Mouse (Mus musculus): ENCODE data around the gene 6030408B16Rik. TPM values are rescaled to one million over a fixed set of nuclear protein-coding genes. Genes with fewer than 3 reads are reported as not detected.

The 6030408B16Rik gene
- polyA plus RNA-seq, 1 experiment from 2014 or later: 4.1 TPM

DNA sequence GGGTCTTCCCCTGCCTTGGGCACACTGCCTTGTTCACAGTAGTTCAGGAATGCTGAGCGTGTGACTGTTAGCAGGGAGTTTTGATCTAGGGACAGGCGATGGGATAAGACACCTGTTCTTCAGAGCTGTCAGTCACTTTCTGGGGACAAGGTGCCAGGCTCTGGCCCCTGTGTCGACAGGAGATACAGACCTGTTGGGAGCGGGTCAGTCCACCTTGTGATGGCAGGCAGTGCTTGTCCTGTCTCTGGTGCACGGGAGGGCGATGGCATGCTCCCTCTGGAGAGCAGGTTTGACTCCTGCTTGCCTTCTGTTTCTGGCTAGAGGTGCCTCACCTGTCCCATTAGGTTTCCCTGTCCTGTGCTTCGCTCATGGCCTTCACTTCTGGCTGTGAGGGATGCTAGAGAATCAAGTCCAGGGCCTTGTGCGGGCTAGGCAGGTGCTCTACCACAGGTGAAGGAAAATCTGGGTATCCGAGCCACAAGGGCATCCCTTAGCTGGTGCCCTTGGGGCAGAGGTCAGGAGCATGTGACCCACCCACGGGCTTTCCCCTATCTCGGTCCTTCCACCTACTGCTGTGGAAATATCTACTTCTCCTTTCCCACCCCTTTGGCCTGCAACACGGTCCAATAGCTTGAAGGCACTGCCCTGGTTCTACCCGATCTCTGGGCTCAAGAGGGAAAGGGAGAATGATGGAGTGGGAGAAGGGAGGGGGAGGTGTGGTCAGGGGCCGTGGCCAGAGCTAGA lies 36.4 kb upstream of the 6030408B16Rik start:
- peaks cover 27% of the 10 kb centered on the region for H3K4me1 ChIP-seq (replicated peaks)
- WGBS: 78% methylated on average over 14 of the region's 14 CpGs
- no peak overlapping the region for H3K4me3 ChIP-seq (replicated peaks)
- no peaks in the 10 kb centered on the region for H3K36me3 ChIP-seq
- H3K9ac ChIP-seq: no peak overlapping the region
- H3K4me2 ChIP-seq (replicated peaks): no peak overlapping the region
- no peaks in the 10 kb centered on the region for H3K27me3 ChIP-seq (replicated peaks)
- H3K27ac ChIP-seq: no peak overlapping the region
- ATAC-seq: no peak
- H3K9me3 ChIP-seq: no peaks in the 10 kb centered on the region

DNA sequence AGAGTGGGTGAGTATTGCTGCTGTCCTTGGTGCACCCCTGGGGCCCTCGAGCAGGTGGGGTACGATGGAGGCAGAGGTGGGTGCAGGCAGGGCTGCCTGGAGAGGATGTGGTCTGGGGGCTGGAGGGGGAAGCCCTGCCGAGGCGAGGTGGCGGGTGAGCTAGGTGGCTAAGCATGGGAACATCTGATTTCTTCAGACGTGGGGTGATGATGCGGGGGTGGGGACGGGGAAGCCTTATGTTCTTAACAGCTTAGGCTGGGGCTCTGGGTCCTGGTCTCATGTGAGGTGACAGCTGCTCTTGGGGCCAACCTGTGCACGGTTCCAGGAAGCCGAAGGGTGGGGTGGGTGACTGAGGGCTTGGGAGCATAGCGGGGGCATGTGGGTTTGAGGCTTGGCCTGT lies 34.6 kb upstream of the 6030408B16Rik start:
- peaks cover 38% of the 10 kb centered on the region for H3K4me1 ChIP-seq (replicated peaks)
- H3K36me3 ChIP-seq: no peaks in the 10 kb centered on the region
- no peak overlapping the region for H3K4me2 ChIP-seq (replicated peaks)
- H3K27ac ChIP-seq: no peak overlapping the region
- no peaks in the 10 kb centered on the region for H3K9me3 ChIP-seq
- WGBS: 84% methylated on average over 11 of the region's 11 CpGs
- no peak overlapping the region for H3K9ac ChIP-seq
- ATAC-seq: no peak
- no peaks in the 10 kb centered on the region for H3K27me3 ChIP-seq (replicated peaks)
- no peak overlapping the region for H3K4me3 ChIP-seq (replicated peaks)

DNA sequence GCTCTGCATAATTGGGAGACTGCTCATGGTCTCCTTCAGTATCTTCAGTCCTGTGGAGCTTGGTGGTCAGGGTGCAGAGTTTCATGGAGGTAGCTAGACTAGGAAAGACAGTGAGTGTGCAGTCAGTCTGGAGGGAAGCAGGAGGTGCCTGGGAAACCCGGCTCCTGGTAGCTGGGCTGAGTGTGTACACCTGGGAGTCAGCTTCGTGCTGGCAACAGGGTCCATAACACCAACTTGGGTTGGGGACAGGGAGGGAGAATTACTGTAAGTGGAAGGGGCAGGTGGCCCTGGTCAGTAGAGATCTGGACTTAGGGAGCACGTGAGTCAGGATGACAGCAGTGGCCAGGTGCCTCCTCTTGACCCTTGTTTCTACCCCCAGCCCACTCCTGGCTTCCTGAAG lies 33.1 kb upstream of the 6030408B16Rik start:
- Histone ChIP-seq H3K36me3 (no peaks in the 10 kb centered on the region), H3K4me1 (replicated peaks) (peaks cover 30% of the 10 kb centered on the region), H3K4me2 (replicated peaks) (no peak overlapping the region), H3K27ac (peak overlapping the region; percentile 89), H3K9ac (no peak overlapping the region), H3K27me3 (replicated peaks) (no peaks in the 10 kb centered on the region), H3K4me3 (replicated peaks) (no peak overlapping the region), H3K9me3 (no peaks in the 10 kb centered on the region)
- ATAC-seq: no peak
- 70% methylated on average over 3 of the region's 3 CpGs for WGBS

DNA sequence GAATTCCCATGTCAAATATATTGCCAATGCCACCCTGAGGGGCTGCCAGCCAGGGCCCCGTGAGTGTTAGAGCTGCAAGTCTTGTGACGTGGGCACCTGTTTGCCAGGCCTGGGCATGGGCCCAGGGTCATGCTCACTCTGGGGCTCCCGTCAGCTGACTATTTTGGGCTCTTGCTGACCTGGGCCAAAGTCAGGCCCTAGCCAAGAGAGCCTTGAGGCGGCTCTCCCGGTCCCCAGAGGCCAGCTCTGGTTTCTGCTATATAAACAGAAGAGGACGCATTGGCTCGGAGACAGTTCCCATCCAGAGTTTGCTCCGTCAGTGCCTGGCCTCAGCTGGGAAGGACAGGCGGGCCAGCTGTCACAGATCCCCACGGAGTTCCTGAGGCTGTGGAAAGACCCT lies 32.6 kb upstream of the 6030408B16Rik start:
- no peak for ATAC-seq
- H3K27me3 ChIP-seq (replicated peaks): no peaks in the 10 kb centered on the region
- peaks cover 29% of the 10 kb centered on the region for H3K4me1 ChIP-seq (replicated peaks)
- WGBS: 38% methylated on average over 10 of the region's 10 CpGs
- H3K36me3 ChIP-seq: no peaks in the 10 kb centered on the region
- 0 out of 2 replicates have a peak overlapping the region, but pooled peaks have one; percentile 5 for H3K4me2 ChIP-seq (replicated peaks)
- H3K9me3 ChIP-seq: no peaks in the 10 kb centered on the region
- peak overlapping the region; percentile 89 for H3K27ac ChIP-seq
- H3K9ac ChIP-seq: no peak overlapping the region
- no peak overlapping the region for H3K4me3 ChIP-seq (replicated peaks)

DNA sequence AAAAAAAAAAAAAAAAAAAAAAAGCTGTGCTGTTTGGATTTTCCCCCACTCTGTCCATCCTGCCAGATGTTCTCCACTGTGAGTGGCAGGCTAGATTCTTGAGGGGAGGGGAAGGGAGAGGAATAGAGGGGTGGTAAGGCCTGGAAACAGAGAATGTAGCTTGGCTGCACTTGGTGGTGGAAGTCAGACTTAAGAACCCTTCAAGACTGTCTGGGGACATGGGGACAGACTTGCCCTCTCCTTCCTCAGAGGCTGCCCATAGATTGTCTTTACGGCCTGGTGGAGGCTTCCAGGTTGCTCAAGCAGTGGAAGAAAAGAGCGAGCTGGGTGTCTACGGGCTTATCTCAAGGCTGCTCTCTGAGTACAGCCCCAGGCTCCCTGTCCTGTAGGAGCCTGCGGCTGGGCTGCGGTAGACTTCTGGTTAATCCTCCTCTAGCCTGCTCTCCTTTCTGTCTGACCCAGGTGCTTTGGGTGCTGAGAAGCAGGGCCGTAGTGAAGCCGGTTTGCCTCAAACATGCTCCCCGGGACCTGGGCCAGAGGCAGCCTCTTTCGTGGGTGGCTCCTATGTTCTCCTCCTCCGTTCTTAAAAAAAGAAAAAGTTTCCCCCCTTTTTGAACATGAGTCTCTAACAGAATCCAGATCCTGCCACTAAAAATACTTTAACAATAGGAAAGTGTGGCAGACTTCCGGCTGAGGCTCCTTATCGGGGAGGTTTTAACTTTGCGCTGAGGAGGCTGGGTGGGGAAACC lies 32.0 kb upstream of the 6030408B16Rik start:
- Histone ChIP-seq H3K27ac (peak overlapping the region; percentile 89), H3K4me3 (replicated peaks) (no peak overlapping the region), H3K9ac (no peak overlapping the region), H3K9me3 (no peaks in the 10 kb centered on the region), H3K36me3 (no peaks in the 10 kb centered on the region), H3K27me3 (replicated peaks) (no peaks in the 10 kb centered on the region), H3K4me1 (replicated peaks) (peaks cover 34% of the 10 kb centered on the region), H3K4me2 (replicated peaks) (peak overlapping the region; percentile 15; the same call in 1 of the 2 replicates)
- WGBS: 39% methylated on average over 13 of the region's 13 CpGs
- ATAC-seq: 0 out of 2 replicates have a peak, but pooled peaks have one; percentile 36

DNA sequence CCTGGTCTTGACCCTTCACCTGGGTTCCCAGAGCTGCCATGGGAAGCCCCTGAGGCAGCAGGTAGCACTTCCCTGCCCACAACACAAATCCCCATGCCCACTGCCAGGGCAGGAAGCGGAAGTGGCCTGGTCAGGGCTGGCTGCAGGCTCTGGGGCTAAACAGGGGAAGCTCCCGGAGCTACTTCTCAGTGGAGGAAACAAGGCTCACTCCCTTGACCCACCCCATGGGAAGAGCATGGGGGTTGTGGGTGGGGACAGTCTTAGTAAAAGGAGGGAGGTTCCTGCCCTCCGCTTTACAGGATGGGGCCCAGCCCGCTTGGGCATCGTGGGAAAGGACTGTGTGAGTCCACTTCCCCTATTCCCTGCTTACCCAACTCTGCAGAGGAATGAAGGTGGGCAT lies 30.5 kb upstream of the 6030408B16Rik start:
- H3K4me1 ChIP-seq (replicated peaks): peaks cover 46% of the 10 kb centered on the region
- no peak for ATAC-seq
- no peak overlapping the region for H3K27ac ChIP-seq

DNA sequence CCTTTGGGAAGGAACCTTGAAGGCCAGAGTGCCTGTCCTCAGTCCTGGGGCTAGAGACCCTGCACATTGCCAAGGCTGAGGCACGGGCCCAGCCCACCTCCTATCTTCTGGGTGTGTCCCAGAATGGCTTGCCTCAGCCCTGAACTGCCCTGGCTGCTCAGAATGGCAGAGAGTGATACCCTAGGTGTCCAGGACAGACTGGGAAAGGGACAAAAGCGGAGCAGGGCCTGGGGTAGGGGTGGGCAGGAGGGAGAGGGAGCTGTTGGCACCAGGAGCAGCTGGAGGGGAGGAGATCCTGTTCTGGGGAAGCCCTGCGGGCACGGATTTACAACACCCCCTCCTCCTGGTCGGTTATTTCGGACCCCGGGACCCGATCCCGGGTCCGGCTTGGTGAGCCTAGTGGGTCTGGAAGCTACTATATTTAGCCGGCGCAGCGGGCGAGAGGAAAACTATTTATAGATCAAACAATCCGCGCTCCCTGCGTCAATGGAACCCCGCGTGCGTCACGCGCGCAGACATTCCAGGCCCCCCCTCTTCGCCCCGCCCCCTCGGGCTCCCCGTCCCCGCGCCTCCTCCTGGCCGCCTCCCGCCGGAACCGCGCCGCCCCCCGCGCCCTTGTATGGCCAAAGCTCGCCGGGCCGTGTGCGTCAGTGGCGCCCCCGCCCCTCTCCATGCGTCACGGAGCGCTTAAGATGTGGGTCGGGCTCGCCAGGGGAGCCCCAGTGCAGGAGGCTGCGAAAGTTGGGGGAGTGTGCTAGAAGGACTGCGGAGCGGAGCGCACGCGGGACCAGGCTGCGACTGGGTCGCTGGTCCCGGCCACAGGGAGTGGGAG lies 26.7 kb upstream of the 6030408B16Rik start:
- 0 out of 2 replicates have a peak, but pooled peaks cover 6% of the 10 kb centered on the region for H3K36me3 ChIP-seq
- H3K4me2 ChIP-seq (replicated peaks): peak overlapping the region; percentile 96
- no peaks in the 10 kb centered on the region for H3K9me3 ChIP-seq
- peak; percentile 91 for ATAC-seq
- H3K4me1 ChIP-seq (replicated peaks): peaks cover 35% of the 10 kb centered on the region
- no peaks in the 10 kb centered on the region for H3K27me3 ChIP-seq (replicated peaks)
- H3K27ac ChIP-seq: peak overlapping the region; percentile 67
- peak overlapping the region; percentile 55 for H3K9ac ChIP-seq
- peak overlapping the region; percentile 55 for H3K4me3 ChIP-seq (replicated peaks)
- WGBS: 1% methylated on average over 46 of the region's 57 CpGs

More for the DNA sequence above, 30.5 kb upstream of the 6030408B16Rik start:
- Histone ChIP-seq H3K4me2 (replicated peaks) (no peak overlapping the region), H3K9me3 (no peaks in the 10 kb centered on the region), H3K4me3 (replicated peaks) (no peak overlapping the region), H3K36me3 (no peaks in the 10 kb centered on the region), H3K9ac (no peak overlapping the region), H3K27me3 (replicated peaks) (no peaks in the 10 kb centered on the region)
- WGBS: 54% methylated on average over 5 of the region's 5 CpGs

DNA sequence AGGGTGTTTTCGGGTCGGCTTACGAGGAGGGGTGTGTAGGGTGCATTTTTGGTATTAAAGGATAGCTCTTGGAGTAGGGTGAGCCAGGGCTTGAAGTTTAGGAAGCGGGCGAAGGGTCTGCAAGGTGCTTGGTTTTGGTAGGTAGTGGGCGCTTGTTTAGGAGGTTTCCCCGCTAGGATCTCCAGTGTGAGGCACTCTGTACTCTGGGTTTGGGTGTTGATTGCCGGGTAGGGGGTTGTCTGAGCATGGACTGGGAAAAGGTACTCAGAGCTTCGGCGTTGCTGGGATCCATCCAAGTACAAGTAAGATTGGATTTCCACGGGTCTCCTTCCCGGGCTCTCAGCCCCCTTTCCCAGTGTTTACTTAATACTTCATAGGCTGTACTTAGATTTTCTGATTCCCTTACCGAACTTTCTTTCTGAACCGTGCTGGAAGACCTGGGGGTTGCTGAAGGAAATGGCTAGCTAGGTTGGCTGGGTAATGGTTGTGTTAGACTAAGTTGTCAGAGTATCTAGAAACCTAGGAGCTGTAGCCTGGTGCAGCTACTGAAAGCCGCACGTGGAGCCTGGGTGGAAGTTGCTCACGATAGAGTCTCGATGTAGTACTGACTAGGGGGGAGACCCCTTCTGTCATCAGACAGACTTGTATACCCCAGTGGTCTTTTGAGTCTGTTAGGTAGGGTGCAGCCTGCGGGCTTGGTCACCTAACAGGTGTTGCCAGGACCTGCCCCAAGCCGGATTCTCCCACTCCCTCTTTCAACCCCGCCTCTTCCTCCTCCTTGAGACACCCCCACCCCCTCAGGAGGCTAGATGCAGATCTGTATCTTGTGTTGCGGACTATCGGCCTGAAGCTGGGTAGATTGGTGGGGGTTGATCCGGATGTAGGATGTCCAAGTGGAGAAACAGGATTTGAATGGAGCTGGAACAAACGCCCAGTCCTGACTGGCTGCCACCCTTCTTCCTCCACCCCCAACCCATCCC lies 25.7 kb upstream of the 6030408B16Rik start:
- peak; percentile 6 for ATAC-seq
- H3K9ac ChIP-seq: peak overlapping the region; percentile 55

DNA sequence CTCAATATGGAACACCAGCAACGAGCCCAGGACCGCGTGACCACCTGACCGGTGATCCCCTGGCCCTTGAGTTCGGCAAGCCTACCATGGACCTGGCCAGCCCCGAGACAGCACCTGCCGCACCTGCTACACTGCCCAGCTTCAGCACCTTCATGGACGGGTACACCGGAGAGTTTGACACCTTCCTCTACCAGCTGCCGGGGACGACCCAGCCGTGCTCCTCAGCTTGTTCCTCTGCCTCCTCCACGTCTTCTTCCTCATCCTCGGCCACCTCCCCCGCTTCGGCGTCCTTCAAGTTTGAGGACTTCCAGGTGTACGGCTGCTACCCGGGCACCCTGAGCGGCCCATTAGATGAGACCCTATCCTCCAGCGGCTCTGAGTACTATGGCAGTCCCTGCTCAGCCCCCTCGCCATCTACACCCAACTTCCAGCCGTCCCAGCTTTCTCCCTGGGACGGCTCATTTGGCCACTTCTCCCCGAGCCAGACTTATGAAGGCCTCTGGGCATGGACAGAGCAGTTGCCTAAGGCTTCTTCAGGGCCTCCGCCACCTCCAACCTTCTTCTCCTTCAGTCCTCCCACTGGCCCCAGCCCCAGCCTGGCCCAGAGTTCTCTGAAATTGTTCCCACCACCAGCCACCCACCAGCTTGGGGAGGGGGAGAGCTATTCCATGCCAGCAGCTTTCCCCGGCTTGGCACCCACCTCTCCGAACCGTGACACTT lies 22.8 kb upstream of the 6030408B16Rik start:
- H3K27me3 ChIP-seq (replicated peaks): no peaks in the 10 kb centered on the region
- H3K9me3 ChIP-seq: no peaks in the 10 kb centered on the region
- no peak overlapping the region for H3K27ac ChIP-seq
- H3K9ac ChIP-seq: no peak overlapping the region
- H3K4me3 ChIP-seq (replicated peaks): no peak overlapping the region
- whole genome bisulfite sequencing: 89% methylated on average over 29 of the region's 29 CpGs
- ATAC-seq: no peak
- peaks cover 18% of the 10 kb centered on the region; the same call in 1 of the 2 replicates for H3K36me3 ChIP-seq
- peaks cover 26% of the 10 kb centered on the region for H3K4me1 ChIP-seq (replicated peaks)
- H3K4me2 ChIP-seq (replicated peaks): no peak overlapping the region

More for the DNA sequence above, 25.7 kb upstream of the 6030408B16Rik start:
- Histone ChIP-seq H3K27ac (peak overlapping the region; percentile 67), H3K36me3 (0 out of 2 replicates have a peak, but pooled peaks cover 9% of the 10 kb centered on the region), H3K27me3 (replicated peaks) (no peaks in the 10 kb centered on the region), H3K4me3 (replicated peaks) (peak overlapping the region; percentile 55), H3K4me2 (replicated peaks) (peak overlapping the region; percentile 96), H3K9me3 (no peaks in the 10 kb centered on the region), H3K4me1 (replicated peaks) (peaks cover 29% of the 10 kb centered on the region)
- 2% methylated on average over 25 of the region's 25 CpGs for WGBS

DNA sequence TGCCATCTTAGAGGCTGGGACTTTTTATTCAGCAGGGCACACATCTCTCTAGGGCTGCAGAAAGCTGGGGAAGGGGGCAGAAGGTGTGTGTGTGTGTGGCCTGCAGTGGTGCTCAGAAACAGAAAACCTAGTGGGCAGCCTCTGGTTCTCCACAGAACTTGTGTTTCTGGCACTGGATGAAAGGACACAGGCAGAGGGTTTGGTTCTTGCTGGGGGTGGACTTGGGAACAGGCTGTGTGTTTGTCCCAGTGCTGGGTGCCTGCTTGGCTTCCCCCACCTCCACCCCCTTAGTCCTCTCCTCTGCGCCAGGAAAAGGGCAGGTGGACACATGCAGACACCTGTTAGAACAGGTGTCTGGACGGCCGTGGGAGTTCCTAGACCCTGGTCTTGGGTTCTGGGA lies 21.9 kb upstream of the 6030408B16Rik start:
- no peaks in the 10 kb centered on the region for H3K27me3 ChIP-seq (replicated peaks)
- no peak overlapping the region for H3K27ac ChIP-seq
- H3K4me1 ChIP-seq (replicated peaks): peaks cover 20% of the 10 kb centered on the region
- H3K4me3 ChIP-seq (replicated peaks): no peak overlapping the region
- H3K36me3 ChIP-seq: peaks cover 18% of the 10 kb centered on the region; the same call in 1 of the 2 replicates
- no peaks in the 10 kb centered on the region for H3K9me3 ChIP-seq
- 86% methylated on average over 3 of the region's 3 CpGs for WGBS
- H3K9ac ChIP-seq: no peak overlapping the region
- no peak for ATAC-seq
- H3K4me2 ChIP-seq (replicated peaks): no peak overlapping the region
